1 mouse cellular context compared by ENCODE assay signal in the genomic region with DNA sequence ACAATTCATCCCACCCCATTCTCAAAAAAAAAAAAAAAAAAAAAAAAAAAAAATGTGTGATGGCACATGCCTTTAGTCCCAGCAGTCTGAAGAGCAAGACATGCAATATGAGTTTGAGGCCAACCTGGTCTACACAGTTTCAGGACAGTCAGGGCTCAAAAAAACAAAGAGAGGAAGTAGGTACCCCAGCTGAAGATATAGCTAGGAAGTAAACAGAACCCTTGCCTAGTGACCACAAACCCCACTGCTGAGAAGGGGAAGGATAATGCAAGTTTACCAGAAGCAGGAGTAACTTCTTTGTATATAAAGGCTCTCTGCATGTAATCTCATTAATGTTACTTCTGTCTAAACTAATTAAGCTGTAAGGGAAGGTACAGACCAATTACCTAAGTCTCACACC.
TF ChIP-seq lines count a peak whose summit lies in the region.

No protein-coding gene starts in this region.

TF ChIP-seq in CH12.LX, 34 proteins besides CTCF, POLR2A, EP300 and RAD21 (continued from another document):
- TF ChIP-seq MAX (IDR thresholded peaks at IDR 0.05; ENCODE audit: low read length) (0 out of 2 replicates have a peak, but pooled peaks have one; percentile 18), NELFE (IDR thresholded peaks at IDR 0.05; ENCODE audit: low read depth, low read length) (no peak), MAFK (IDR thresholded peaks at IDR 0.05; ENCODE audit: insufficient replicate concordance, low read length) (no peak), IRF4 (IDR thresholded peaks at IDR 0.05; ENCODE audit: low read depth, low read length) (0 out of 2 replicates have a peak, but pooled peaks have one; percentile 15), PAX5 (IDR thresholded peaks at IDR 0.05; ENCODE audit: low read length) (no peak), POLR2AphosphoS2 (IDR thresholded peaks at IDR 0.05; ENCODE audit: low read depth, low read length) (no peak), MAZ (IDR thresholded peaks at IDR 0.05; ENCODE audit: low read depth, low read length) (no peak)
